In genomic region chr10:51418550-51418949, GRCm38 (mm10) we compare ENCODE assay signal across 21 mouse cellular contexts.
A peak's percentile ranks its signal among the peaks of the same experiment; 100 is the strongest.
DNase-seq lines count a peak whose midpoint lies in the region; ATAC-seq lines count a peak whose summit lies in the region.
"Had no signal": no experiment of that assay in that cellular context is flagged by ENCODE, and none has a peak within 500 bp of the region (broad histone marks: within the 10 kb centered on the region; RNA-seq: fewer than 3 reads in every experiment).

No protein-coding gene starts in this region.

- H3K4me1 ChIP-seq in forebrain, embryonic 11.5 days (replicated peaks; ENCODE audit: control insufficient read depth, insufficient read depth, low read length): no peaks in the 10 kb centered on the region
- no peaks in the 10 kb centered on the region for H3K4me1 ChIP-seq in forebrain, embryonic 16.5 days (replicated peaks; ENCODE audit: control insufficient read depth, insufficient read depth, low read length)
- H3K4me1 ChIP-seq in kidney, embryonic 15.5 days: no peaks in the 10 kb centered on the region
- no peaks in the 10 kb centered on the region for H3K4me1 ChIP-seq in kidney, embryonic 14.5 days (ENCODE audit: control insufficient read depth, insufficient read depth, low read length)
- no peaks in the 10 kb centered on the region for H3K4me1 ChIP-seq in midbrain, embryonic 13.5 days (replicated peaks)
- no peaks in the 10 kb centered on the region for H3K4me1 ChIP-seq in midbrain, embryonic 15.5 days
- H3K4me1 ChIP-seq in embryonic facial prominence, embryonic 12.5 days: no peaks in the 10 kb centered on the region
- H3K4me1 ChIP-seq: forebrain, embryonic 12.5 days had no signal

- no peaks in the 10 kb centered on the region for H3K36me3 ChIP-seq in forebrain, embryonic 11.5 days (ENCODE audit: control insufficient read depth, insufficient read depth, low read length)
- no peaks in the 10 kb centered on the region for H3K36me3 ChIP-seq in forebrain, embryonic 16.5 days (ENCODE audit: control insufficient read depth, insufficient read depth)
- H3K36me3 ChIP-seq in kidney, embryonic 15.5 days: no peaks in the 10 kb centered on the region
- no peaks in the 10 kb centered on the region for H3K36me3 ChIP-seq in kidney, embryonic 14.5 days (ENCODE audit: control insufficient read depth, insufficient read depth, low read length)
- H3K36me3 ChIP-seq in midbrain, embryonic 13.5 days: no peaks in the 10 kb centered on the region
- H3K36me3 ChIP-seq in midbrain, embryonic 15.5 days (replicated peaks): no peaks in the 10 kb centered on the region
- no peaks in the 10 kb centered on the region for H3K36me3 ChIP-seq in embryonic facial prominence, embryonic 12.5 days
- H3K36me3 ChIP-seq: forebrain, embryonic 12.5 days had no signal

- no peak overlapping the region for H3K27ac ChIP-seq in forebrain, embryonic 11.5 days (ENCODE audit: low read depth, low read length)
- no peak overlapping the region for H3K27ac ChIP-seq in forebrain, embryonic 16.5 days (ENCODE audit: low read length)
- no peak overlapping the region for H3K27ac ChIP-seq in kidney, embryonic 15.5 days
- no peak overlapping the region for H3K27ac ChIP-seq in kidney, embryonic 14.5 days (ENCODE audit: low read depth, low read length)
- H3K27ac ChIP-seq in midbrain, embryonic 13.5 days: no peak overlapping the region
- H3K27ac ChIP-seq in midbrain, embryonic 15.5 days: no peak overlapping the region
- H3K27ac ChIP-seq in embryonic facial prominence, embryonic 12.5 days: no peak overlapping the region
- H3K27ac ChIP-seq: forebrain, embryonic 12.5 days had no signal

- no peaks in the 10 kb centered on the region for H3K27me3 ChIP-seq in forebrain, embryonic 11.5 days (ENCODE audit: control insufficient read depth, insufficient read depth, low read length)
- no peaks in the 10 kb centered on the region for H3K27me3 ChIP-seq in forebrain, embryonic 16.5 days (replicated peaks; ENCODE audit: control insufficient read depth, insufficient read depth, low read length)
- no peaks in the 10 kb centered on the region for H3K27me3 ChIP-seq in kidney, embryonic 15.5 days
- H3K27me3 ChIP-seq in kidney, embryonic 14.5 days (ENCODE audit: control insufficient read depth, insufficient read depth, low read length): no peaks in the 10 kb centered on the region
- no peaks in the 10 kb centered on the region for H3K27me3 ChIP-seq in midbrain, embryonic 13.5 days
- no peaks in the 10 kb centered on the region for H3K27me3 ChIP-seq in midbrain, embryonic 15.5 days (replicated peaks)
- no peaks in the 10 kb centered on the region for H3K27me3 ChIP-seq in embryonic facial prominence, embryonic 12.5 days
- H3K27me3 ChIP-seq: forebrain, embryonic 12.5 days had no signal

- WGBS in forebrain, embryonic 11.5 days: 83% methylated on average over 1 of the region's 1 CpGs
- 76% methylated on average over 1 of the region's 1 CpGs for WGBS in forebrain, embryonic 16.5 days
- 69% methylated on average over 1 of the region's 1 CpGs for WGBS in kidney, embryonic 15.5 days
- 90% methylated on average over 1 of the region's 1 CpGs for WGBS in kidney, embryonic 14.5 days
- WGBS in midbrain, embryonic 13.5 days: 85% methylated on average over 1 of the region's 1 CpGs
- 80% methylated on average over 1 of the region's 1 CpGs for WGBS in midbrain, embryonic 15.5 days
- 83% methylated on average over 1 of the region's 1 CpGs for WGBS in embryonic facial prominence, embryonic 12.5 days

- no peak overlapping the region for H3K4me3 ChIP-seq in forebrain, embryonic 11.5 days (ENCODE audit: low read depth, low read length)
- H3K4me3 ChIP-seq in forebrain, embryonic 16.5 days (replicated peaks; ENCODE audit: low read length): no peak overlapping the region
- H3K4me3 ChIP-seq in kidney, embryonic 15.5 days (replicated peaks): no peak overlapping the region
- no peak overlapping the region for H3K4me3 ChIP-seq in kidney, embryonic 14.5 days (ENCODE audit: low read length)
- H3K4me3 ChIP-seq in midbrain, embryonic 13.5 days (replicated peaks): no peak overlapping the region
- no peak overlapping the region for H3K4me3 ChIP-seq in midbrain, embryonic 15.5 days
- no peak overlapping the region for H3K4me3 ChIP-seq in embryonic facial prominence, embryonic 12.5 days
- H3K4me3 ChIP-seq: forebrain, embryonic 12.5 days had no signal

- ATAC-seq in forebrain, embryonic 11.5 days (replicated peaks; ENCODE audit: low FRiP score): 0 out of 2 replicates have a peak, but pooled peaks have one; percentile 7
- ATAC-seq in forebrain, embryonic 16.5 days: no peak
- 0 out of 2 replicates have a peak, but pooled peaks have one; percentile 33 for ATAC-seq in kidney, embryonic 15.5 days (replicated peaks; ENCODE audit: low FRiP score)
- no peak for ATAC-seq in kidney, embryonic 14.5 days (ENCODE audit: low FRiP score, low TSS enrichment)
- 0 out of 2 replicates have a peak, but pooled peaks have one; percentile 30 for ATAC-seq in midbrain, embryonic 13.5 days
- ATAC-seq in midbrain, embryonic 15.5 days (replicated peaks): no peak
- ATAC-seq in embryonic facial prominence, embryonic 12.5 days (ENCODE audit: insufficient number of reproducible peaks, insufficient read depth, low FRiP score, low TSS enrichment): peak; percentile 69; the same call in 1 of the 2 replicates
- ATAC-seq: forebrain, embryonic 14.5 days; forebrain, postnatal 0 days had no signal

- no peak overlapping the region for H3K4me2 ChIP-seq in forebrain, embryonic 11.5 days (ENCODE audit: low read depth, low read length, severe bottlenecking)
- no peak overlapping the region for H3K4me2 ChIP-seq in forebrain, embryonic 16.5 days (ENCODE audit: low read length)
- H3K4me2 ChIP-seq in kidney, embryonic 15.5 days: no peak overlapping the region
- H3K4me2 ChIP-seq in kidney, embryonic 14.5 days (replicated peaks; ENCODE audit: low read depth, low read length): no peak overlapping the region
- no peak overlapping the region for H3K4me2 ChIP-seq in midbrain, embryonic 13.5 days (replicated peaks)
- no peak overlapping the region for H3K4me2 ChIP-seq in midbrain, embryonic 15.5 days
- H3K4me2 ChIP-seq in embryonic facial prominence, embryonic 12.5 days (replicated peaks): no peak overlapping the region
- H3K4me2 ChIP-seq: forebrain, embryonic 12.5 days had no signal

- no peaks in the 10 kb centered on the region for H3K9me3 ChIP-seq in forebrain, embryonic 11.5 days (ENCODE audit: control insufficient read depth, low read length)
- H3K9me3 ChIP-seq in forebrain, embryonic 16.5 days (ENCODE audit: control insufficient read depth, low read length): no peaks in the 10 kb centered on the region
- H3K9me3 ChIP-seq in kidney, embryonic 15.5 days (replicated peaks): no peaks in the 10 kb centered on the region
- no peaks in the 10 kb centered on the region for H3K9me3 ChIP-seq in kidney, embryonic 14.5 days (ENCODE audit: control insufficient read depth, low read length)
- H3K9me3 ChIP-seq in midbrain, embryonic 13.5 days: no peaks in the 10 kb centered on the region
- no peaks in the 10 kb centered on the region for H3K9me3 ChIP-seq in midbrain, embryonic 15.5 days
- H3K9me3 ChIP-seq in embryonic facial prominence, embryonic 12.5 days: no peaks in the 10 kb centered on the region
- H3K9me3 ChIP-seq: forebrain, embryonic 12.5 days had no signal

- no peak for DNase-seq in forebrain, embryonic 11.5 days (ENCODE audit: low spot score)
- DNase-seq in right cerebral cortex, postnatal 4 days: no peak
- DNase-seq: adrenal gland, adult 2 months; adrenal gland, postnatal 10 days; adrenal gland, postnatal 25 days; cerebellum, adult 11 months; cerebellum, adult 18-20 months; cerebellum, adult 8-10 months; cerebellum, adult 9-11 months; cerebellum, postnatal 14 days; cerebellum, postnatal 36 days; embryo, embryonic 11 days; forebrain, postnatal 0 days had no signal

- no peak overlapping the region for H3K9ac ChIP-seq in forebrain, embryonic 11.5 days (ENCODE audit: low read length)
- H3K9ac ChIP-seq in forebrain, embryonic 16.5 days (replicated peaks; ENCODE audit: low read depth, low read length): no peak overlapping the region
- H3K9ac ChIP-seq in kidney, embryonic 15.5 days: no peak overlapping the region
- H3K9ac ChIP-seq in kidney, embryonic 14.5 days (ENCODE audit: low read depth, low read length): no peak overlapping the region
- H3K9ac ChIP-seq in midbrain, embryonic 13.5 days (replicated peaks): no peak overlapping the region
- H3K9ac ChIP-seq in midbrain, embryonic 15.5 days: no peak overlapping the region
- H3K9ac ChIP-seq in embryonic facial prominence, embryonic 12.5 days: no peak overlapping the region
- H3K9ac ChIP-seq: forebrain, embryonic 12.5 days; forebrain, postnatal 0 days had no signal

Comparison
In these comparisons a context has a peak if more than half of its experiments do, and no peak if none do; other contexts are left out.
1. ATAC-seq: peak in forebrain, embryonic 11.5 days (single experiment), kidney, embryonic 15.5 days (single experiment), midbrain, embryonic 13.5 days (single experiment) and embryonic facial prominence, embryonic 12.5 days (single experiment); none in forebrain, embryonic 16.5 days (single experiment), kidney, embryonic 14.5 days (single experiment) and midbrain, embryonic 15.5 days (single experiment).